Mouse (Mus musculus) embryo, embryonic 10.5 days (tissue): Measurements from ENCODE around the gene Gli3.
A peak's percentile ranks its signal among the peaks of the same experiment; 100 is the strongest.

Source experiments
- DNase-seq: peaks from one replicate; pipeline ENCODE4 v3.0.0-alpha.2; 2015; ENCODE audit warnings: low spot score

The Gli3 gene

GRCm38 (mm10) chr13:15662375-15662774, 199.3 kb downstream of the Gli3 start:
- peak; percentile 54 for DNase-seq

GRCm38 (mm10) chr13:15664580-15665201, 201.7 kb downstream of the Gli3 start:
- DNase-seq: peak; percentile 73

GRCm38 (mm10) chr13:15665514-15665913, 202.5 kb downstream of the Gli3 start:
- DNase-seq: no peak

DNA sequence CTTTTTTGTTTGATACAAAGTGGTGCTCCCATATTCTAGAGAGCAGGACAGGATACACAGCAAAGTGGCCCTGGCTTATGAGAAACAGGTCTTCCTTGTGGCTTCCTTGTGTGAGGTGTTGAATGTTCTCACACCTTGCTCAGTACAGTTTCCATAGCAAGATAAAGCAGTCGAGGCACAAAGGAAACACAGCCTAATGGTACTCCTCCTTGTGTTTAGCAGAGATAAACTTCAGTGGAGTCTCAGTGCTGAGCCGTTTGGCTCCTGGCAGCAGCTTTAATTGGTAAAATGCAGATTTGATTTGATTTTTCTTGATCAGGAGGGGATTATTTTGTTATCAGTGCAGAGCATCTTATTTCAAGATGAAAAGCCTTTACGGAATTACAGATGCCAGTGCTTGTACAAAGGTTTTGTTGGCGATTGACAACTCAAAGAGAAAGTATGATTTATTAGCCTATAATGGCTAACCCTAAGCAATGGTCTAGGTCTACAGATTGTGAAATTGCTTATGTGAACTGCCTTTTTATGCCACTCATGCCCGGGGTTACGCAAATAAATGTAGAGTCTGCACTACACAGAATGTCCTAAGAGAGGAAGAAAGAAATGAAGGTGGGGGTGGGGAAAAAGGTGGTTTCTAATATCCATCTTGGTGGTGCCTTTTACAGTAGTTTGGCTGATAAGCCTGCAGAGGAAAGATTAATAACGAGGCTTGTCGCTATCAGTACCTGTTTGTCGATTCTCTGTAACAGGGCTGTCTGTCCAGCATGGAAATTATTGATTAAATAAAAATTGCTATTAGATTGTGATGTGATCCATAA, 207.3 kb downstream of the Gli3 start:
- DNase-seq: no peak

GRCm38 (mm10) chr13:15670962-15671313, 207.9 kb downstream of the Gli3 start:
- no peak for DNase-seq

- DNase-seq: no peak
These were observed 212.4 kb downstream of the Gli3 start for GRCm38 (mm10) chr13:15675480-15675879.

GRCm38 (mm10) chr13:15677106-15677760, 214.2 kb downstream of the Gli3 start:
- no peak for DNase-seq

- DNase-seq: no peak
These were observed 218.5 kb downstream of the Gli3 start for GRCm38 (mm10) chr13:15681530-15681929.

DNA sequence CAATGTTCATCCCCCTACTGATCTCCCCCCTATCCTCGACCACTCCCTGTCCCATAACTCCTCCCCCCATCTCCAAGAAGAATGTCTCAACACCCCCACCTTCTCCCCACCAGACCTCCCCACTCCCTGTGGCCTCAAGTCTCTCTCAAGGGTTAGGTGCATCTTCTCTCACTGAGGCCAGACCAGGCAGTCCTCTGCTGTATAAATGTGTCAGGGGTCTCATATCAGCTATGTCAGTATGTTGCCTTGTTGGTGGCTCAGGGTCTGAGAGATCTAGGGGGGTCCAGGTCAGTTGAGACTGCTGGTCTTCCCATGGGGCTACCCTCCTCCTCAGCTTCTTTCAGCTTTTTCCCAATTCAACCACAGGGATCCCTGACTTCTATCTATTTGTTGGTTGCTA, 220.0 kb downstream of the Gli3 start:
- DNase-seq: no peak

DNA sequence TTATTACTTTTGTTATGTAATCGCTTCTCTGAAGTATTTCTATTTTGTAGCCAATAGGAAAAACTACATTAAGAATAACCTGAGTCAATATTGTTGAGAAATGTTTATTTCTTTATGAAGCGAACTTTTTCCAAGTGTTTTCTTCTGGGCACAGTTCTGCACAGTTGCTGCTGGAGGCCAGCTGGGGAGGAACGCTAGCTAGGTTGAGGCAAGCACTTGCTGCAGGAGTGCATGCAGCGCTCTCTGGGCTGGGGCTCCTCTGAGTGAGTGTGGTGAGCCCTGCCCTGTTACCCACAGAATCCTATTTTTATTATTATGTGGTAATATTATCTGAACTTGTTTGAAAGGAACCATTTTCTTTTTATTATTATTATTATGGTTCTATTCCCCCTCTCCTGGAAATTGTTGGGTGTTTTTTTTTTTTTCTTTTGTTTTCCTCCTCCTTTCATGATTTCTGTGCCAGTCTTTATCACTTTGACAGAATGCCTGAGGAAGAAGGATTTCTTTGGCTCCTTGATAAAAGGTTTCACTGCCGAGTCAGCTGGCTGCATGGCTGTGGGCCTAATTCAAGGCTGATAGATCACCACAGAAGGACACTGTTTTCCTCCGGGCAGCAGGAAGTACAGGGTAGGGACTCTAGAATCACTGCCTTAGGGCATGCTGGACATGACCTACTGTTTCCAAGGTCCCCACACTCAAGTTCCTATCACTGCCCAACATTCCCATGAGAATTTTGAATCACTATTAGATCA, 225.2 kb downstream of the Gli3 start:
- DNase-seq: no peak

- no peak for DNase-seq
These were observed 225.9 kb downstream of the Gli3 start for GRCm38 (mm10) chr13:15688826-15689501.

- no peak for DNase-seq
These were observed 228.9 kb downstream of the Gli3 start for GRCm38 (mm10) chr13:15691751-15692464.

GRCm38 (mm10) chr13:15692465-15692809, 229.4 kb downstream of the Gli3 start:
- DNase-seq: no peak

- DNase-seq: no peak
These were observed 235.2 kb downstream of the Gli3 start for GRCm38 (mm10) chr13:15698284-15698683.

GRCm38 (mm10) chr13:15699116-15699515, 236.1 kb downstream of the Gli3 start:
- no peak for DNase-seq

- DNase-seq: no peak
These were observed 241.6 kb downstream of the Gli3 start for GRCm38 (mm10) chr13:15704669-15705068.

GRCm38 (mm10) chr13:15707481-15707881, 244.4 kb downstream of the Gli3 start:
- DNase-seq: peak; percentile 52

- DNase-seq: no peak
These were observed 250.5 kb downstream of the Gli3 start for GRCm38 (mm10) chr13:15713486-15713885.

DNA sequence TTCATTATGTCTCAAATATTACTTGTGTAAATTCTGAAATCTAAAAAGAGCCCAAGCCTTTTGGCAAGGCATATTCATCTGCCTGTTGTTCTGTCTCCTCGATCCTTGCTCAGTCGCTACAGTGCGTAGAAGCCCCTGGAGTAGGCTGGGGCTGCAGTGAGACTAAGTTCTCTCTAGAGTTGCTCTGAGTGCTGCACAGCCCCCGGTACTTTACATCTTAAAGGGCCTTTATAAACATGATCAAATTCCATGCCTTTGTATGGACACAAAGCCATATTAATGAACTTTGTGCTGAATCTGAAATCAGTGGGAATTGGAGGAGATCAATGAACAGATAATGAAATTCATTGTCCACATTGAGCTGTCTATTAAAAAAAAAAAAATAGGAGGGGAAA, 251.3 kb downstream of the Gli3 start:
- DNase-seq: peak; percentile 58

GRCm38 (mm10) chr13:15714726-15715437, 251.8 kb downstream of the Gli3 start:
- peak; percentile 78 for DNase-seq

DNA sequence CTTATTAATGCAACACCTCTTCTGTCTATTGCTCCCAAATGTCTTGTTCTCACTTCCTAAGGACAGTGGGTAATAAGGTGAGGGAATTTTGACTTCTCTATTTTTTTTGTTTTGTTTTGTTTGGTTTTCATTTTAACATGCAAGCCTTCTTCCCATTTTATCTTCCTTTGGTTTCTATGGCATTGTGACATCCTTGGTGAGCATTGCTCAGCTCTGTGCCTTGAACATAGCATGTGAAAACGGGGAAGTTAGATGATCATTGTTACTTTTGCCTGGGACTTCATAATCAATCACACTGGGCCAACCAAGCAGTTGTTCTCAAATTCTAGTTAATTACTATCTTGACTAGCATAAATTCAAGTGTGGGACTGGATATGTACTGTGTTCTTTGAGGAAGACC, 258.4 kb downstream of the Gli3 start:
- no peak for DNase-seq
